Mouse (Mus musculus): ENCODE results near the gene Prickle1. TPM values are rescaled to one million over a fixed set of nuclear protein-coding genes. Genes with fewer than 3 reads are reported as not detected.
A peak's percentile ranks its signal among the peaks of the same experiment; 100 is the strongest.

Gene Prickle1
- polyA plus RNA-seq, 1 experiment from 2014 or later, result 26.1 TPM

DNA sequence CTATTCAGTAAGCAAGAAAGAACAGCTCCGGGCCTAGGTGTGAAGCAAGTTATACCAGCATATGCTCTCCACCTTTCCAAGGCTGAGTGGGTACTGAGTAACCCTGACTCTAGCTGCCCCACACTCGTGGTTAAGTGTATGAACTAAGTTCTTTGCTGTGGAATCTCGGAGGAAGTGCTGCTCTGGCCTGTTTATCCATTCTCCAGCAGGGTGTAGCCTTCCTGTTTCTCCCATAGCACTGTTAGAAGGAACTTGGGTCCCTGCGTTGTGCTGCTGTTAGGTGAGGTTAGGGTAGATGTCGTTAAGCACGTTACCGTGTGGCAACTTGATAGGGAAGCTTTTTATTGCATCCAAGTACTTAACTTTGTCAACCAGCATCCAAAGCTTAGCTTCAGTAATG is 101.0 kb downstream of the Prickle1 start:
- H3K4me3 ChIP-seq (ENCODE audit: low read depth, low read length), result no peak overlapping the region
- H3K9me3 ChIP-seq (ENCODE audit: low read length), result no peaks in the 10 kb centered on the region
- peak overlapping the region; percentile 69; the same call in 1 of the 2 replicates for H3K27ac ChIP-seq (ENCODE audit: low read length)
- peak; percentile 67 for ATAC-seq
- 57% methylated on average over 7 of the region's 7 CpGs for WGBS
- no peaks in the 10 kb centered on the region for H3K4me1 ChIP-seq (ENCODE audit: insufficient read depth, low read depth, low read length)
- no peaks in the 10 kb centered on the region for H3K27me3 ChIP-seq (replicated peaks; ENCODE audit: insufficient read depth, low read length)
- peak; percentile 43 for DNase-seq (ENCODE audit: low spot score)
- H3K36me3 ChIP-seq (ENCODE audit: insufficient read depth, low read length), result peaks cover 7% of the 10 kb centered on the region; the same call in 1 of the 2 replicates
- no peak overlapping the region for H3K9ac ChIP-seq (replicated peaks; ENCODE audit: low read depth)
- TF ChIP-seq EP300 (IDR thresholded peaks at IDR 0.05) (peak; percentile 48; the same call in 1 of the 2 replicates), CTCF (IDR thresholded peaks at IDR 0.05) (peak; percentile 47)
- H3K4me2 ChIP-seq (replicated peaks; ENCODE audit: low read depth, low read length), result no peak overlapping the region

GRCm38 (mm10) chr15:93489597-93489996 is 106.1 kb downstream of the Prickle1 start:
- WGBS, result 79% methylated on average over 4 of the region's 4 CpGs
- Histone ChIP-seq H3K9ac (replicated peaks; ENCODE audit: low read depth) (no peak overlapping the region), H3K4me2 (replicated peaks; ENCODE audit: low read depth, low read length) (no peak overlapping the region), H3K9me3 (ENCODE audit: low read length) (no peaks in the 10 kb centered on the region), H3K36me3 (ENCODE audit: insufficient read depth, low read length) (no peaks in the 10 kb centered on the region), H3K4me3 (ENCODE audit: low read depth, low read length) (no peak overlapping the region), H3K27ac (ENCODE audit: low read length) (no peak overlapping the region), H3K4me1 (ENCODE audit: insufficient read depth, low read depth, low read length) (no peaks in the 10 kb centered on the region), H3K27me3 (replicated peaks; ENCODE audit: insufficient read depth, low read length) (no peaks in the 10 kb centered on the region)
- DNase-seq (ENCODE audit: low spot score) (peak; percentile 32), ATAC-seq (peak; percentile 52)
- no peak for TF ChIP-seq CTCF (IDR thresholded peaks at IDR 0.05)
- peak; percentile 89 for TF ChIP-seq EP300 (IDR thresholded peaks at IDR 0.05)

- H3K9ac ChIP-seq (replicated peaks; ENCODE audit: low read depth), result no peak overlapping the region
- DNase-seq (ENCODE audit: low spot score) (peak; percentile 72), ATAC-seq (peak; percentile 51)
- WGBS, result 52% methylated on average over 7 of the region's 7 CpGs
- H3K27me3 ChIP-seq (replicated peaks; ENCODE audit: insufficient read depth, low read length), result no peaks in the 10 kb centered on the region
- no peaks in the 10 kb centered on the region for H3K36me3 ChIP-seq (ENCODE audit: insufficient read depth, low read length)
- H3K27ac ChIP-seq (ENCODE audit: low read length), result 0 out of 2 replicates have a peak overlapping the region, but pooled peaks have one; percentile 63
- no peak overlapping the region for H3K4me2 ChIP-seq (replicated peaks; ENCODE audit: low read depth, low read length)
- H3K4me3 ChIP-seq (ENCODE audit: low read depth, low read length), result no peak overlapping the region
- TF ChIP-seq CTCF (IDR thresholded peaks at IDR 0.05) (no peak), EP300 (IDR thresholded peaks at IDR 0.05) (peak; percentile 96)
- no peaks in the 10 kb centered on the region; the same call in 1 of the 2 replicates for H3K4me1 ChIP-seq (ENCODE audit: insufficient read depth, low read depth, low read length)
- no peaks in the 10 kb centered on the region for H3K9me3 ChIP-seq (ENCODE audit: low read length)
Observed at GRCm38 (mm10) chr15:93486066-93486465, 109.6 kb downstream of the Prickle1 start.

- TF ChIP-seq EP300 (IDR thresholded peaks at IDR 0.05) (peak; percentile 60; the same call in 1 of the 2 replicates), CTCF (IDR thresholded peaks at IDR 0.05) (no peak)
- 59% methylated on average over 3 of the region's 3 CpGs for WGBS
- no peaks in the 10 kb centered on the region for H3K27me3 ChIP-seq (replicated peaks; ENCODE audit: insufficient read depth, low read length)
- no peaks in the 10 kb centered on the region for H3K9me3 ChIP-seq (ENCODE audit: low read length)
- H3K36me3 ChIP-seq (ENCODE audit: insufficient read depth, low read length), result no peaks in the 10 kb centered on the region
- ATAC-seq (peak; percentile 29), DNase-seq (ENCODE audit: low spot score) (peak; percentile 48)
- no peak overlapping the region for H3K9ac ChIP-seq (replicated peaks; ENCODE audit: low read depth)
- H3K4me3 ChIP-seq (ENCODE audit: low read depth, low read length), result no peak overlapping the region
- H3K27ac ChIP-seq (ENCODE audit: low read length), result peak overlapping the region; percentile 63
- no peak overlapping the region for H3K4me2 ChIP-seq (replicated peaks; ENCODE audit: low read depth, low read length)
- H3K4me1 ChIP-seq (ENCODE audit: insufficient read depth, low read depth, low read length), result no peaks in the 10 kb centered on the region; the same call in 1 of the 2 replicates
Observed at GRCm38 (mm10) chr15:93485252-93485651, 110.4 kb downstream of the Prickle1 start.

- Histone ChIP-seq H3K27me3 (replicated peaks; ENCODE audit: insufficient read depth, low read length) (no peaks in the 10 kb centered on the region), H3K9ac (replicated peaks; ENCODE audit: low read depth) (no peak overlapping the region), H3K4me1 (ENCODE audit: insufficient read depth, low read depth, low read length) (no peaks in the 10 kb centered on the region; the same call in 1 of the 2 replicates), H3K36me3 (ENCODE audit: insufficient read depth, low read length) (no peaks in the 10 kb centered on the region), H3K9me3 (ENCODE audit: low read length) (no peaks in the 10 kb centered on the region), H3K4me2 (replicated peaks; ENCODE audit: low read depth, low read length) (no peak overlapping the region), H3K4me3 (ENCODE audit: low read depth, low read length) (no peak overlapping the region), H3K27ac (ENCODE audit: low read length) (peak overlapping the region; percentile 39)
- 41% methylated on average over 7 of the region's 7 CpGs for WGBS
- TF ChIP-seq EP300 (IDR thresholded peaks at IDR 0.05) (peak; percentile 91), CTCF (IDR thresholded peaks at IDR 0.05) (peak; percentile 61)
- peak; percentile 72 for ATAC-seq
- peak; percentile 68 for DNase-seq (ENCODE audit: low spot score)
Observed at GRCm38 (mm10) chr15:93484261-93484710, 111.4 kb downstream of the Prickle1 start.

DNA sequence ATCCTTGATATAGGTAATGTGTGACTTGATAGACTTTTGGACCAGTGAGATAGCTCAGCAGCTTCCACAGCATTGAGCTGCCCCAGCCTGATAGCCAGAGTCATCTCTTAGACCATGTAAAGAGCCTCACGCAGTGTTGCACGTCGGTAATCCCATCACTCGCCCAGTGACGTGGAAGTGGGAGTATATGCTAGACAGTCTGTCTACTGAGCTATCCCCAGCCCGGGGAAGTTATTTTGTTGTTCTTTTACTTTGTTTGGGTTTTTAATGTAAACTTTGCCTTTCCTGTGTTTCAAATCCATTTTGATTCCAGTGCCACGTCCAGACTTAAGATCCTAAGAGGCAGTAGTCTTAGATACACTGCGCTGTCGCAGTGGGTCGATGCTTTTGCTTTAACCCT is 114.6 kb downstream of the Prickle1 start:
- TF ChIP-seq EP300 (IDR thresholded peaks at IDR 0.05) (peak; percentile 81; the same call in 1 of the 2 replicates), CTCF (IDR thresholded peaks at IDR 0.05) (no peak)
- ATAC-seq, result peak; percentile 71
- DNase-seq (ENCODE audit: low spot score), result peak; percentile 51
- H3K27me3 ChIP-seq (replicated peaks; ENCODE audit: insufficient read depth, low read length), result no peaks in the 10 kb centered on the region
- no peak overlapping the region for H3K4me3 ChIP-seq (ENCODE audit: low read depth, low read length)
- H3K4me1 ChIP-seq (ENCODE audit: insufficient read depth, low read depth, low read length), result no peaks in the 10 kb centered on the region; the same call in 1 of the 2 replicates
- H3K9me3 ChIP-seq (ENCODE audit: low read length), result no peaks in the 10 kb centered on the region
- H3K4me2 ChIP-seq (replicated peaks; ENCODE audit: low read depth, low read length), result no peak overlapping the region
- H3K27ac ChIP-seq (ENCODE audit: low read length), result 0 out of 2 replicates have a peak overlapping the region, but pooled peaks have one; percentile 1
- 63% methylated on average over 10 of the region's 10 CpGs for WGBS
- no peaks in the 10 kb centered on the region for H3K36me3 ChIP-seq (ENCODE audit: insufficient read depth, low read length)
- no peak overlapping the region for H3K9ac ChIP-seq (replicated peaks; ENCODE audit: low read depth)

Measured in lung, postnatal 0 days (tissue).